Mouse (Mus musculus) thymus, postnatal 10 days (tissue): ENCODE measurements around the gene Rpl18a.

Source experiments
- DNase-seq, 2 experiments: peaks; one replicate each; pipeline ENCODE4 v3.0.0; 2021; ENCODE audit warnings: low spot score in 2 of 2

Rpl18a gene

GRCm38 (mm10) chr8:70856541-70857197 is 40.5 kb downstream of the Rpl18a start:
- DNase-seq: no peak

GRCm38 (mm10) chr8:70856028-70856427 is 41.2 kb downstream of the Rpl18a start:
- no peak for DNase-seq

- no peak for DNase-seq
These were observed 43.3 kb downstream of the Rpl18a start for GRCm38 (mm10) chr8:70853863-70854262.

DNA sequence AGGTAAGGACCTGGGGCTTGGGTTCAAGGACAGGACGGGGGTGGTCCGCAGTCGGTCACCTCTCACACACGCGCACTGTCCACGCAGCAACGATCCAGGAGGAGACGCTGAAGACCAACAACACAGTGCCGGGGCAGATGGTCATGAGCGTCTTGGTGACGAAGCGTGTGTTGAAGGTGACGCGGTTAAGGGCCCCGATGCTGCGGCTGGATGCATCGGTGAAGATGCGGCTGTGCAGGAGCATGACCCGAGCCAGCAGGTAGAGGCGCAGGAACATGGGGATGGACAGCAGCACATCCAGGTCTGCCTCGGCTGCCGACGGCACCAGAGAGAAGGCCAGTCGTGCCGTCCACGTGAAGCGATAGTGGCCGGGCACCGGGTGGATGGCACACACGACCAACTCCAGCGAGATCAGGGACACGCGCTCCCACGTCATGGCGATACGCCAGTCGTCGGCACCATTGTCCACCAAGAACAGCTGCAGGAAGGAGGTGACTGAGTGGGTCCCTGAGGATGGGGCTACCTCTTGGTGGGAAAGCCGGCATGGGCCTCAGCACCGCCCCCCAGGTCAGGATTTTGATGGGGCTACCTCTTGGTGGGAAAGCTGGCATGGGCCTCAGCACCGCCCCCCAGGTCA is 44.5 kb downstream of the Rpl18a start:
- DNase-seq: no peak

GRCm38 (mm10) chr8:70851837-70852236 is 45.4 kb downstream of the Rpl18a start:
- DNase-seq: no peak

DNA sequence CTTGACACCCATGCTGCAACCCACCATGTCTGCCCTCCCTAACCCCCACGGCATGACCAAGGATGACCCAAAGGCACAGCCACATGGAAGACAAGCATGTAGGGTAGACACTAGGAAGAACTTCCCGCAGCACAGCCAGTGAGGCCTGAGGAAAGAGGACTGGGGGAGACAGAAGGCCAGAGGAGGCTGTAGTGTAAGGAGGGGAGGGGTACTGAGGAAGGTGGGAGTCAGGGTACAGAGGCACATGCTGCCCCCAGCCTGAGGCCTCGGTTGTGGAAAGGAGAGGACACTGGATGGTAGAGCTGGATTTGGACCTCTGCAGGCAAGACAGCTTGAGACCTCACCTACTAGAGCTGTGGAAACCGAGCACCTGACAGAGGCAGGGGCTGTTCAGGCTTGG is 46.3 kb downstream of the Rpl18a start:
- DNase-seq: no peak

- DNase-seq: no peak
These were observed 46.9 kb downstream of the Rpl18a start for GRCm38 (mm10) chr8:70850132-70850845.

- DNase-seq: no peak
These were observed 47.8 kb downstream of the Rpl18a start for GRCm38 (mm10) chr8:70849333-70849990.

- peak in 1 of 2 experiments; percentile 62 for DNase-seq
These were observed 50.6 kb downstream of the Rpl18a start for GRCm38 (mm10) chr8:70846371-70847154.

GRCm38 (mm10) chr8:70845108-70845507 is 52.1 kb downstream of the Rpl18a start:
- DNase-seq: no peak
